Mouse (Mus musculus) MN1 (cell line): ENCODE results near the gene Tlr5.

Experiments used
- DNase-seq: peaks from one replicate; pipeline ENCODE4 v3.0.0-alpha.2; 2016; ENCODE audit warnings: low spot score

Gene Tlr5

DNA sequence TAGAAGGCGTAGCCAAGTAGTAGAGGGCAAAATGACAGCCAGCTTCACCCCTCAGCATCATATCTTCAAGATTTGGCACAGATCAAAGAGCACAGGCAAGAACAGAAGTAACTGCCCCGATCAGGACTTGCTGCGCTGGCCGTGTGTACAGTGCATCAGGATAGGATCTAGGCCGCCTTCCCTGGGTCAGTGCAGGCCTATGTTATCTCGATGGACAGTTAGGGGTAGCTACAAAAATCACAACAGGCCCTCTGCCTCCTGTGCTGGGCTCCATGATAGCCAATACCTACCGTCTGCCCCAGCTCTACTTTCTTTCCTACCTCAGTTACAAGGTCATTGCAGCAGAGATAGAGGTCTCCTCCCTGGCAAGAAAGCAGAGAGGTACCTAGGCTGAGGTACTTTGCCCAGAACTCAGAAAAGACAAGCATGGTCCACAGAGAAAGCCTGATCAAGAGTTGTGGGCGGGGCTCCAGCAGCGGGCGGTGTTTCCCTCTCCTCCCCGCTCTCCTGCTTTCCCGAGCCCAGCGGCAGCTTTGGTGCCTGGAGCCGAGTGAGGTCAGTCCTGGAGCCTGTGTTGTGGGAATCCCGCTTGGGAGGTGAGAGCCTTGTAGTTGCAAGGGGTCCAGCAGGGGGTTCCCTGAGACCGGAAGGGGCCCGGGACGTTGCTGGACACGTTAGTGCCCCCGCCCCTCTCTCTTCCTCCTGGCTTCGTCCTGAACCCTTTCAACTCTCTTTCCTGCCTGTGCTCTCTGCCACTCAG, at the start of gene Tlr5:
Gene Tlr5 (plus strand): TSS at position 502 of the 760 bp plus-strand sequence.
- peak; percentile 70 for DNase-seq

DNA sequence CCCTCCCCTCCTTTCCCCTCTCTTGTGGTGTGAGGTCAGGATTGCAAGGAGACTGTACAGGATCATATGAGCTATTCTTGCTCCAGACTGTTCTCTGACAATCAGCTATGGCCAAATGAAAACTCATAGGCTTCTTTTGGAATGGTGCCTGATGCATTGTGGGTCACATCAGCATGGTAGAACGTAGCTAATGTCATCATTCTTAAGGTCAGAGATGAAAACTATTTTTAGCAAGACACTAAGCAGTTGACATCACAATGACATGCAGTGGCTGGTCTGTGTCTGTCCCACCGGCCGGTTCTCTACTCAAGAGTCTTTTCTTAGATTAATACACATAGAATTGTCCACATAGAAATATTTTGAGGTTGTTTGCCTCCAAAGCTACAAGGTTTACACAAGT, 48.9 kb upstream of the Tlr5 start:
- no peak for DNase-seq

DNA sequence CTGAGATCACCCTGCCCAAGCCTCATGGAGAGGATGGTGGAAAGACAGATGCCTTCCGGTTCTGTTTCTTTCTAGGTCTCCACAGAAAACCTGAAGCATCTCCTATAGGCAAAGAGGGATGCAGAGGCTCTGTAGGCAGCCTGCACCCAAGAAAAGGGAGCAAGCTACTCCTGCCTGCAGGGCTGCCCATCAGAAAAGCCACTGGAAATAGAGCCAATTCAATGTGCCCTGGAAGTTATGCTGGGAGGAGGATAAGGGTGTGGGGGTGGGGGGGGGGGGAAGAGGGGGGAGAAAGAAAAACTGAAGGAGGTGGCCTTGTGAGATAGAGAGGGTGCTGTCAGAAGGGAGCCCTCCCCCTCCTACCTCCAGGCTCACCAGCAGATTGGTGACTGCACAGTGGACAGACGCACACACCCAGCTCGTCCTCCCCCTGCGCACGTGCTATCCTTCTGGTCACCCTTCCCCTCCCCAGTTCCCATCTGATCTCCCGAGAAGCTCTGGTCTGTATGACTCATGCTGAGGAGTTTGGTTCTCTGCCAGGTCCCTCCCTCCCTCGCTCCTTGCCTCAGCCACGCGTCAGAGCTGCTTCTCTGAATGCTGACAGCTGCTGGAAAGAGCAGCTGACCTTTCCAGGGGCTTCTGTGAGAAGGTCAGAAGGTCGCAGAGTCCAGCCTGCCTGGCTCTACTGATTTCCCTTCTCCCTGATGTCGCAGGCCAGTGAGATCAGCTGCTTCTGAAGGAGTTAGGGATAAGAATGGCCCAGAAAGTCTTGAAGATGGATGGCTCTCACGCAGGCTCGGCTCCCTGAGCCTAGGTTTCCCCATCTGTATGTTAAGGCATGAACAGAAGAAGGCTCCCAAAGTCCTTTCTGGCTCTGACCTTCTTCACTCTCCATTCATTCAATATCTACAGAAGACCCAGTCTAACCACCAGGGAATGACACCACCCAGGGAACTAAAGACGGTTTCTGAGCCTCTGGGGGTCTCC, 46.2 kb upstream of the Tlr5 start:
- DNase-seq, result peak; percentile 99

DNA sequence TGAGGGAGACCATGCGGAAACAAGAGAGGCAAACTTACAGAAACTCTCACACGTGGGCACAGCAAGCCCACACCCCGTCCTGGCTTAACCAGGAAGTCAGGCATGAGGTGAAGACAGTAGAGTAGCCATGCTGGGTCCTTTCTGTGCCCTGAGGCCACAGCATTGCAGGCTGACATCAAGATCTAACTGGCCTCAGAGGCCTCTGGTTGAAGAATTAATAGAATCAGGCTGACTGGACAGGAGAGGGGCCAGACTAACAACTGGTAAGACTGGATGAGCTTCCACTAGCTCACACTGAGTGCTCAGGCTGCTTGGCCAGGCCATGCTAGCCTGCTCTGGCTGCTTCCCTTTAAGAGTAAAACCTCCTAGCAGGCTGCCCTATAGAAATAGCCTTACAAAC, 45.5 kb upstream of the Tlr5 start:
- peak; percentile 33 for DNase-seq

DNA sequence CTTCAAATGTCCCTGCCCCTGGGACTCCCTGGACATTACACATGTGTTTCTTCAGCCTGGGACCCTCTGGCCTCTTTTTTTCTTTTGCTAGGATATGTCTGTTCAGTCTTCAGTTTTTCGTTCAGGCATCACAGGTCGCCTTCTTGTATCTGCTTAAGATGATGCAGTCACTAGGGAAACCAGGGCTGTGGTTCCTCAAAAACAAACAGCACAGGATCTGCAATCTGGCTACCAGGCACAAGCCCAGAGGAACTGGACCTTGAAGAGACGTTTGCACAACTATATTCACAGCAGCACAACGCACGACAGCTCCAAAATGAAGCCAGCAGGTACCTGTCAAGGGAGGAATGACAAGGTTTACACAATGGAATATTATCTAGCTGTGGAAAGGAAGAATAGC, 45.0 kb upstream of the Tlr5 start:
- no peak for DNase-seq

DNA sequence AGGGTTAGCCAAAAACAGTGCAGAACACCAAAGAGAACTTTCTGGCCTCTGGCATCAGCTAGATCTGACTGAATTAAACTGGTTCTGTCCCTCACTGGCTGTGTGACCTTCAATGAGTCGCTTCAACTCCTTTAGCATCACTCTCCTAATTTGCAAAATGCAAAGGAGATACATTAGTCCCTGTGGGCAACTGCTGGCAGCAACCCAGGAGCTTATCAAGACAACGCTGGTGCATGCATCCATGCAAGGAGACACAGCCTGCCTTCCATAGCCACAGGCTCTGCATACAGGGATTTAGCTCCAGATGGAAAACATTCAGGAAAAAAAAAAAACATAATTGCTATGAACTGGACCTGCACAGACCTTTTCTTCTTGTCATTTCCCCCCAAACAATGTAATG, 42.0 kb upstream of the Tlr5 start:
- DNase-seq, result no peak

DNA sequence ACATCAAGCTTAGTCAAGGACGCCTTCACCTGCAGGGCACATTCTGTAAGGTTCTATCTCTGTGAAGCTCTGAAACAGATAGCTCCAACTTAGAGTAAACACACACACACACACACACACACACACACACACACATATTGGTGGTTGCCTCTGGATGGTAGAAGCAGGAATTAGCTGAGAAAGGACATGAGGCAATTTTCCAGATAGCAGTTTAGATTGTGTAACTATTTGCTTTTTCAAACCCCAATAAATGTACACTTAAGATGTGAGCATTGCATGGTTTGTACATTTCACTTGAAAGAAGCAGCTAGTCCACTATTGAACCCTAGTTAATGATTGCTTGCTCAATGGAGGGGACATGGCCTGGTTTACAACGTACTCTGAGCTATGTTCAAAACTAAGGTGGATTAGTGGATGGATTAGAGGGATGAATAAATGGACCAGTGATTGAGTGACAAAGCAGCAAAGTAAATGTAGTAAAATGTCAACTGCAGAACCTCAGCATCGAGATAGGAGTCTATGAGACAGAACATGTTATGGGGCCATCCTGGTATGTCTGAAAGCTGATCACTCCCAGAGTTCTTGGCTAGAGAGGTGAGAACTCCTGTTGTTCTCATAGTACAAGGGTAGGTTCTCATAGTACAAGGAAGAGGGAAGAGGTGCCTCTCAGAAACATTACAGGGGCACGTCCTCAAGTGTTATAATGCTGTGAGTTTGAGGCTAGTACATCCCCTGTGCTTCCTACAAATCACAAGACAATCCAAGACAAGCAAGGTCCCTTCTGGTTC, 40.3 kb upstream of the Tlr5 start:
- DNase-seq, result no peak

DNA sequence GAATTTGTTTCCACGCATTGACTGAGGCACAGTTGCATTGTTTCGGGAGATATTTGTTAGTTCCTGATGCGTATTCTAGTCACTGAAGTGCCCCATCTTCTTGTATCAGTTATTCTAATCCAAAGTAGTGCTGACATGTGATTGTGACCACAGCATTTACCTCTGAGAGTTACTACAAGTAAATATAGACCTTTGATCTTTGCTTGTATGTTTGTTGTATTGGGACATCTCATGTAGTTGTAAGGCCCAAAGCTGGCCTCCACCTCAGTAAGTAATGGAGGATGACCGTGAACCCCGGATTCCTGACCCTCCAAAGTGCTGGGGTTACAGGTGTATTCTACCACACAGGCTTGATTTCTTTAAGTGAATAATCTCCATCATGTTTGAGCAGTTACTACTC, 38.4 kb upstream of the Tlr5 start:
- DNase-seq, result no peak

DNA sequence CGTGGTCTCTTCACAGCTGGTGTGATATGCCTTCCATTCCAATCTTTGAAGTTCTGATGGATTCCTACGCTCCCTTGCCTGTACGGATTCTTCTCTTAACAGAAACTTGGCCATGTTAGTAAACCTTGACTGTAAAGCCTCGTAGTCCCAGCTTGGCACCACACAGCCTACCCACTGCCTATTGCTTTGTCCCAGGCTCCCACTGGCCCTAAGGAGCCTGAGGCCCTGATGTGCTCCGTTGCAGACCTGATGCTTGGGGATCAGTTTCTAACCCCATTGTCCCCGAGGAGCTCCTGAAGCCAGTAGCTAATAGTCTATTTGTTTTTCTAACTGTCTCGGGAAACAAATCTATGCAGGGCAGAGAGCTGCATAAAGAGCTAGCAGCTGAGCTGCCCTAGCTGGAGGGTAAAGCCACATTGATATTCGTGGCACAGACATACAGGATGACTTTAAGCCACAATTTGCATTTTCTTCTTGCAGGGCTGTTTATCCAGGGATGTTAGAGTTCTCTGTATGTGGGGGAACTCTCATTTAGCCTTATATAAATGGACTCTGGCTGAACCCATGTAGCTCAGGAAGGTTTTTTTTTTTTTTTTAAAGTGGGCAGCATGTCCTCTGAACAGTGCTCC, 35.8 kb upstream of the Tlr5 start:
- no peak for DNase-seq

DNA sequence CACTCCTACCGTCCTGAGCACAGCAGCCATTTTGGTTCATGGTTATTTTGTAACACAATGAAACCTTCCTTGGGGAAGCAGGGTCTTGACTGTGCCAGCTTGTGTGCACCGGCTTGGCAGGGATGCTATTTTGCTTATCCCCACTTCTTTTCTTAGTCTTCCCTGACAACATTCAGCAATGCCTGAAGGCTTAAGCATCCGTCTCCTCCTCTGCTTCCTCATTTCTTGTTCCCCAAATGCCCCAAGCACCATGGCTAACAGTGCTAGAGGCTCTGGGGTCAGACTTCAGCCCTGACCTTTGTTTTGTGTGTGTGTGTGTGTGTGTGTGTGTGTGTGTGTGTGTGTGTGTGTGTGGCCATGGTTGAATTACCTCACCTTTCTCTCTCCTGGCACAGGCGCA, 31.8 kb upstream of the Tlr5 start:
- DNase-seq, result no peak

DNA sequence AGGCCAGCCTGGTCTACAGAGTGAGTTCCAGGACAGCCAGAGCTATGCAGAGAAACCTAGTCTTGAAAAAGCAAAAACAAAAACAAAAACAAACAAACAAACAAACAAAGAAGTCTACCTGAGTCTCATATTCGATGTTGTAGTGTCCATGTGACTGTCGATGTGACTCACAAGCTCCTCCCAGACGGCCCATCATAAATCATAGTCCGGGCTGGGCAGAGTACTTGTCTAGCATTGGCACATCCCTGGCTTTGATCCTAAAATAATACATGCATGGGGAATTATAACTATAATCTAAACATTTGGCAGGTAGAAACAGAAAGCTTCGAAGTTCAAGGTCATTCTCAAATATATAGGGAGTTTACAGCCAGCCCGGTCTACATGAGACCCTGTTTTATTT, 28.1 kb upstream of the Tlr5 start:
- no peak for DNase-seq

DNA sequence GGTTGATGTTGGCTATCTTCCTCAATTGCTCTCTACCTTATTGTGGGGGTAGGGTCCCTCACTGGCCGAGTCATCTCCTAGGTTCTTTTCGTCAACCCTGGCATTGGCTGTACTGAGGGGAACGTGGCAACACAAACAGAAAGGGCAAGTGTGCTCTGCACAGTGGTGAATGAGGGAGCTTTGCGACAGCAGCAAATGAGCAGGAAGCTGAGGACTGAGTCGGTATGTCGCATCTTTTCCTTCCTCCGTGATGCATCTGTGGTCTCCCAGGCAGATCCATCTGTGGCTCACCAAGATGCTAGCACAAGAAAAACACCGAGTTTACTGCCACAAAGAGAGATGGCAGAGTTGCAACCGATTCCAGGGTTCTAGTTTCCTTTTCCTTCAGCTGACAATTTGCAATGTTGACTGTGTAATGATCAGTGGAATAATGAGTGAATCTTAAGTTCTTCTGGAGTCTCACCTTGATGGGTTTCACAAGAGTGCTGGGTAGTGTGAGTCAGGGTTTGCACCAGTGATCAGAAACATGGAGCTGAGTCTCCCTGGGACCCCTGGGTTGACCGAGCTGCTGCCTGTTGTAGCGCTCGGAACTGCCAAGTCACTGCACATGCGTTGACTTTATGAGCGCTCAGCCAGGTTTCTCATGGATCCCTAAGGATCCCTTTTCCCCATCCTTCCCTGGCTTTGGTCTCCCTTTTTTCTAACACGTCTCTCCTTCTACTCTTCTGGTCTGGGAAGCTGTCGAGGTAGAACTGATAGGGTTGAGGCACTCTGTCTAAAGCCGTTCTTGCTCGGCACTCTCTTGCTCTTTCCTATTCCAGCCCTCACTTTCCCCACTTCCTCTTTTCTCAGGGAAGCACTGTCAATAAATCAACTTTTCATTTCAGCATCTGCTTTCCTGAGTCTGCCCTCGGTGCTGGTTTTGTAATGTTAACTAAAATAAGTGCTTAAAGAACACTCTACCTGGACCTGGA, 26.4 kb upstream of the Tlr5 start:
- DNase-seq, result no peak

DNA sequence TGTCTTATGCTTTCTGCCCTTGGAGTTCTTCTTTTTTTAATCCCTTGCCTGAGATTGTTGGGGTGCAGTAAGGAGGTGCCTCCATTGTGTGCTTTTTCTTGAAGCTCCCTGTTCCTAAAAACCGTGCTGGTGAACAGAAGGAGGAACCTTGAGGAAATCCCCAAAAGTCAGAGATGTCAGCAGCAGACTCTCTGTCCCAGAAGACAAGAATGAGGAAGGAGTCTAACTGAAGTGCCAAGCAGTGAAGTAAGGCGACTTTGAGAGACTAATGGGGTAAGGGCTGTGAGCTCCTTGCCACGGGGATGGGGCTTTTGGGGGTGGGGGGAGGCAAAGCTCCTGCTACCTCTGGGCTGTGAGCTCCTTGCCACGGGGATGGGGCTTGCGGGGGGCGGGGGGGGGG, 19.1 kb upstream of the Tlr5 start:
- DNase-seq, result no peak

DNA sequence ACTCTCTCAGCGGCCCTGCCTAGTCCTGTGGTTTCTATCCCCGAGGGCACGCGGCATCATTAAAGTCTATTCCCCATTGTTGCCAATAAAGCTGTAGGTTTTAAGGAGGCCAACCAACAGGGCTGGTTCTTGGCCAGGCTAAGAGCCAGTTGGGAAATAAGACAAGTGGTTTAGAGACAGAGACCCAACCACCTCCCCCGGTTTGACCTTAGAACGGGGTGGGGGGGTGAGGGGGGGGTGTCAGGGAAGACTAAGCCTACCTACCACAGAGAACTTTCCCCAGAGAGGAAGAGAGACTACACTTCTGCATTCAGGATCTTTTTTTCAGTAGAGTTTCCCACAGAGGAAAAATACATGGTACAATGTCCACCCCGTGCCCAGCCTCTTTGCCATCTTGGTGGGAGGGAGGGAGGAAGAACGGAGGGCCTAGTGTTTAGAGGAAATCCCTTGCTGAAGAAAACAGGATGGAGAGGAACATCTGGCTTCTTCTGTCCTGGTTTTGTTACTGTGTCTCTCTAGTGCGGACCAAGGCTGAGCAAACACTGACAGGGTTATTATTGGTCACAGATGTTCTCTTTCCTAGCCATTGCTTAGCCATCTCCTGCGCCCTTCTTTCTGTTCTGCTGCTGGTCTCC, 17.0 kb upstream of the Tlr5 start:
- no peak for DNase-seq

DNA sequence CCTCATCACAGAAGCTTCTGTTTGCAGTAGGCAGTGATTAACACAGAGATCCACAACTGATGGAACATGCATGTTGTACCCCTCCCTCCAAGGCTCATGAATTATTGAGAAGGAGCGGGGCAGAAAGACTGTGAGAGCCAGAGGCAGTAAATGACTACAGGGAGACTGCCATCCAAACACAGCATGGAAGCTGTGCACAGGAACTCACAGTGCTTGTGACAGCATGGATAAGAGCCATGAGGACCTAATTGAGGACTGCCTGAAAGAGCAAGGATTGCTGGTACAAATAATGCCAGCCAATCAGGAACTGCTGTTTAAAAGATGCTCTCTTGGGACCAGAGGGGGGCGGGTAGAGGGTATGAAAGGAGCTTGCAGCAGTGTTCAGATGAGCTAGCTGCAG, 12.7 kb upstream of the Tlr5 start:
- DNase-seq, result no peak

DNA sequence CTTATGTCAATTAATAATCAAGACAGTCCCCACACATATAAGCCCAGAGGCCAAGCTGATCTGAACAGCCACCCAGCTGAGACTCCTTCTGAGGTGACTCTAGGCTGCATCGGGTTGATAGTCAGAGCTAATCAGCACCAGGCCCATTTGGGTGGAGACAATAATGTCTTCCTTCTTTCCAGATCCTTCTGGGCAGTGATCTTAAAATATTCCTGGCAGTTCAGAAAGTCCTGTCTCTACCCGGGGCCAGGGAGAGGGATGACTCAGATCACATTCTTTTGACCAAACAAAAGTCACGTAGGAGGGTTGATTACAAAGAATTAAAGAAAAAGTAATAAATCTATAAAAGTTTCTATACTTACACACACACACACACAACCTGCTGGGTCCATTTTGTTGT, 10.7 kb upstream of the Tlr5 start:
- no peak for DNase-seq

DNA sequence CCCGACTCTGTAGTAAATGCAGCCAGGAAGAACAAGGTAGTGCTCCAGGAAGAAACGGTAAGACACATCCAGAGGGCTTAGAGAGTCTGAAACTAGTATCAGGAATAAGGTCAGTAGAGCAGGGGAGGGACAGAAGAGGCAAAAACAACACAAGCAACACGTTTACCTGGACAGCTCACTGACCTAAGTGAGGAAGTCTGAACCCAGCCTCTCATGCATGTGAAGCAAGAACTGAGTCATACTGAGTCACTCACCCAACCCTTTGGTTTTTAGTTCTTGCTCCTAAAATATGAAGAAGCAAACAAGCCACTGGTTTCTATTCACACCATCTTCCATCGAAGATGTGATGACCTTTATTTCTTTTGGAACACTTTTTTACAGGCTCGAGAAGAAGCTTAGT, 9.9 kb upstream of the Tlr5 start:
- no peak for DNase-seq

DNA sequence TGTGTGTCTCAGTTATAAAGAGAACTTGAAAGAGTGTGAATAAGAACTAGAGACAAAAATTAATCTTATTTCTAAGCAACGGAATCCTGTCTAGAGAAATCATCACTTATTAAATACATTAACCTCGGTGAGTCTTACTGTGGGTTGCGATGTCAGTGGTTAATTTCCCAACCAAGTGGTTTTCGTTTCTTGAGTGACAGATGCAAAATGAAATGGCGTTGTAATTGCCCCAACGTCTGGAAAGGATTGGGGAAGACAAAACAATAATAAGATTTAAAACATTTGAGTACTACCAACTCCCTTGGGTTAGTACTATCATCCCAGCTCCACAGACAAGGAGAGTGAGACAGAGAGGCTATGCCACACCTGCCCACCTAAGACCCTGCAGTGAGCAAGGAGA, 9.0 kb upstream of the Tlr5 start:
- DNase-seq, result no peak

DNA sequence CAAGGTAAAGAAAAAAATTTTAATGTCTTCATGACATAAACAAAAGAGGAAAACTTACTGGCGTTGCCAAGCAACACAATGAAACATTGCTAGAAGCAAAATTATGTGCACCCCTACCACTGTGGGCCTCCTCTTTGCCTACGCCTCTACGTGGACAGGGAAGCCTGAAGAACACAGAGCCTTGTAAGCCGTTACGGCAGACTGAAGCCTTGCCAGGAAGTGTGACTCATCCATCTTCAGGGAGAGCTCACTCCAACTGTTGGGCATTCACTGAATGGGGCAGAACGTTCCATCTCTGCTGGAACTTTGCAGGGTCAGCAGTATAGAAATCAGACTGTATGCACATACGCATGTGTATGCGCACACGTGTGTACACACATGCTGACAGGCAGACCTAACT, 3.3 kb upstream of the Tlr5 start:
- peak; percentile 81 for DNase-seq

DNA sequence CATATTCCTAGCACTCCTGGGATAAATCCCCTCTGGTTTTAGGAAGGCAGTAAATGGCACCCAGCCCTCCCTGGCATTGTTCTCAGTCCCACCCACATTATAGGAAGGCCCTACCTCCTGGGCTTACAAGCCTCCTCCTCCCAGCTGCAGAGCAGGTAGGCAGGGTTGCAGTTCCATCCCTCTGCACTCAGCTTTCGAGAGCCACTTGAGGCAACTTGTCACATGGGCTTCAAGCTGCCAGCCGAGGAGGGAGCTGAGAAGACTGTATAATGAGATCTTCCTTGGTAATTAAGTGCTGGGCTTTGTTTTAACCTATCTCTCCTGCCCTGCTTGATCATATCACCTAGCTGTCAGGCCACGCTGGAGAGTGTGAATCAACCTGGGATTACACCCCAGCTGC, 1.4 kb upstream of the Tlr5 start:
- DNase-seq, result peak; percentile 37
